Mouse (Mus musculus): Measurements from ENCODE around the gene Zbtb34. TPM values are rescaled to one million over a fixed set of nuclear protein-coding genes. Genes with fewer than 3 reads are reported as not detected.

Gene Zbtb34
- total RNA-seq, 4 experiments from 2014 or later = 6.9 to 12.1 (median 8.7) TPM

DNA sequence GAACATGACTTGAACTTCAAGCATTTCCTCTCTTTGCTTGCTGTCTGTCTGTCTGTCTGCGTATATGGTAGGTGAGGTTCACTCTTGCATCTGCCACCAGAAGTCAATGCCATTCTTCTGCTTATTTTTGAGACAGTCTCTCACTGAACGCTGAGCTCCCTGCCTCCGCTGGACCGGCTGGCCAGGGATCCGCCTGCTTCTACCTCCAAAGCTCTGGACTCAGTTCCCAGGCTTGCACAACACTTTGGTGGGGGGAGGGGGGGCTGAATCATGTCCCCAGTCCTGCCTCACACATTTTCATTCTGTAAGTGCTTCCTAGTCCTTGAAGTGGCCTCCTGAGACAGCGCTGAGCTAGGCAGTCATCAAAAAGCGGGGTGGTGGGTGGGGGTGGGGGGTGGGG, 32.0 kb downstream of the Zbtb34 start:
- DNase-seq = no peak

DNA sequence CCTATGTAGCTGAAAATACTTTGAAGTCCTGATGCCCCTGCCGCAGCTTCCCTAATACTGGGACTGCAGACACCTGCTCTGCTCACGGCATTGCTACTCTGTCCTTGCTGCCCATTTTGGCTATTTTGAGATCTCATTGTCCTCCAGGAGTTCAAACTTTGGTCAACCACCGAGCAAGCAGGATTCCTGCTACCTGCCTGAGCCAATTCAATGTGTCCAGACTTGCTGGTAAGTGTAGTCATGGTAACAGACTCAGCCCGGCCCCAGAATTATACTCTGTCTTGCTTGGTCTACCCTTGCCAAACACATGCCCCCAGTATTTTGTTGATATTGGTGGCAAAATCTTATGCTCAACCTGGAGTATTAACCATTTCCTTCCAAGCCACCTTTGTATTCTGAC, 34.1 kb downstream of the Zbtb34 start:
- no peak for DNase-seq

DNA sequence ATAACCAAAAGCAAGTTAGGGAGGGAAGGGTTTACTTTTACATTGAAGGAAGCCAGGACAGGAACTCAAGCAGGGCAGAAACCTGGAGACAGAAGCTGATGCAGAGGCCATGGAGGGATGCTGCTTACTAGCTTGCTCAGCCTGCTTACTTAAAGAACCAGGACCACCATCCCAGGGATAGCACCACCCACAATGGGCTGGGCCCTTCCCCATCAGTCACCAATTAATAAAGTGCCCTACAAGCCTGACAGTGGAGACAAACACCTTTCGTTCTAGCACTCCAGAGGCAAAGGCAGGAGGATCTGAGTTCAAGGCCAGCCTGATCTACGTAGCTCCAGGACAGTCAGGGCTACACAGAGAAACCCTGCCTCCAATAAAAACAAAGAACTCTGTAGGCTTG, 36.1 kb downstream of the Zbtb34 start:
- no peak for DNase-seq

DNA sequence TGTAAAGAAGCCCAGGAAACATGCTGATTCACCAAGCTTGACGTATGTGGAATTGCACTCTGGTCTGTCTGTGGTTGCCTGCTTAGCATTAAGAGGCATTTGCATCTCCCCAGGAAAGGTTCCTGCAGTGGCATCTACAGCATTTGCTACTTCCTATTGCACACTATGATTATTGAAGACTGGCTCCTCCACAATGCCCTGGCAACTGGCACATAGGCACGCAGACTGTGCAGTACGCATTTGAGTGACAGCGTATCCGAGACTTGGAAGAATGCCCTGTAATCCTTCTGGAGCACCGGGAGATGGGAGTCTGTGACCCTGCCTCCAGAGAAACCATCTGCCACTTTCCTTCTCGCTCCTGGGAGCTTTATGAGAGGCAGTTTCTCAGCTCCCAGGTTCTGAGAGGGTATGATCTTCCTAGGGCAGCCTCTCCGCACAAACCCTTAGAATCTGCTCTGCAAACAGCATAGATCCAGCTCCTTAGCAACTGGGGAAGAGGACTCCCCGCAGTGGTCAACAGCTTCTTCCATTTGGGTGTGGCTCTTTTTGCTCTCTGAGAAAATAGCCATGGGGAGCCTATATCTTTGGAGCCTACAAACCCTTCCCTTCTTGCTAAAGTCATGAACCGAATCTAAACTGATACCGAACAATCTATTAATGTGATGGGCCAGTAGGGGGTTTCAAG, 37.0 kb downstream of the Zbtb34 start:
- DNase-seq = no peak

DNA sequence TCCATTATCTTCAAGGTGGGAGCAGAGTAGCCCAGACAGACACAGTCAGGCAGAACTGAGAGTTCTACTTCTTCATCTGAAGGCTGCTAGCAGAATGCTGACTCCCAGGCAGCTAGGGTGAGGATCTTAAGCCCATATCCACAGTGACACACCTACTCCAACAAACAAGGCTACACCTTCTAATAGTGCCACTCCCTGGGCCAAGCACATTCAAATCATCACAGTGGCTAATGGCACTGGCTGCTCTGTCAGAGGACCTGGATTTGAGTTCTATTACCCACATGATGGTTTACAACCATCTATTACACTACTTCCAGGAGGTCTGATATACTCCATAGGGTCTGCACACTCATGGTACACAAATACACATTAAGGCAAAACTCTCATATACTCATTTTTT, 38.1 kb downstream of the Zbtb34 start:
- no peak for DNase-seq

DNA sequence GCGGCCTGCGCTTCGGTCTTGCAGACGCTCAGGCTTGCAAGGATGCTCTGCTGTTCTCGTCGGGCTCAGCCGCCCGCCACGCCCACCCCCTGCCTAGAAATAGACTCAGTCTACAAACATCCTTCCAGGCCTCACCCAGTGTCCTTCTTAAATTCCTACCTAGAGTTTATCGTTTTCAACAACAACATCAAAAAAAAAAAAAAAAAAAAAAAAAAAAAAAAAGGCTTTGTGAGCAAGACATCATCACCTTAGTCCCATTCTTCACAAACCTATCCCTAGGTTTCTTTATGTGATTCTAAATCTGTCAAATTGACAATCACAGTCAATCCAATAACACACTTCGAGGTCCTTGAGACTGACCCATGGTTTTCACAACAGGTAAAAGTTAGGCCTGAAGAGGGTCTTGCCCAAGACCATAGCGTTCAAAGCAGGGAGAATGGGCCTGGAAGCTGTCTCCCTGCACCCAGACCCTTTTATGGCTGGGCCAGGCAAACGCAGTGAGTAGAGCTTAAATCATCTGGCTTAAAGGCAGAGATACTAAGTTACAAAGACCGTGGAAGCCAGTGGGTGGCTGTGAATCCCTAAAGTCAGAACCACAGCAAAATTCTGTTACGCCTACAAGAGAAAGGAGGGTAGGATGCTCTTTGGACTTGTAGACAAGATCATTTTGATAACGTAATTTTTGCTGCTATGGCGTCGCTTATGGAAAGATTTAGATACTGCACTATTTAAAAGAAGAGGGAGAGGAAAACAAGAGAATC, 59.3 kb downstream of the Zbtb34 start:
- DNase-seq = no peak

DNA sequence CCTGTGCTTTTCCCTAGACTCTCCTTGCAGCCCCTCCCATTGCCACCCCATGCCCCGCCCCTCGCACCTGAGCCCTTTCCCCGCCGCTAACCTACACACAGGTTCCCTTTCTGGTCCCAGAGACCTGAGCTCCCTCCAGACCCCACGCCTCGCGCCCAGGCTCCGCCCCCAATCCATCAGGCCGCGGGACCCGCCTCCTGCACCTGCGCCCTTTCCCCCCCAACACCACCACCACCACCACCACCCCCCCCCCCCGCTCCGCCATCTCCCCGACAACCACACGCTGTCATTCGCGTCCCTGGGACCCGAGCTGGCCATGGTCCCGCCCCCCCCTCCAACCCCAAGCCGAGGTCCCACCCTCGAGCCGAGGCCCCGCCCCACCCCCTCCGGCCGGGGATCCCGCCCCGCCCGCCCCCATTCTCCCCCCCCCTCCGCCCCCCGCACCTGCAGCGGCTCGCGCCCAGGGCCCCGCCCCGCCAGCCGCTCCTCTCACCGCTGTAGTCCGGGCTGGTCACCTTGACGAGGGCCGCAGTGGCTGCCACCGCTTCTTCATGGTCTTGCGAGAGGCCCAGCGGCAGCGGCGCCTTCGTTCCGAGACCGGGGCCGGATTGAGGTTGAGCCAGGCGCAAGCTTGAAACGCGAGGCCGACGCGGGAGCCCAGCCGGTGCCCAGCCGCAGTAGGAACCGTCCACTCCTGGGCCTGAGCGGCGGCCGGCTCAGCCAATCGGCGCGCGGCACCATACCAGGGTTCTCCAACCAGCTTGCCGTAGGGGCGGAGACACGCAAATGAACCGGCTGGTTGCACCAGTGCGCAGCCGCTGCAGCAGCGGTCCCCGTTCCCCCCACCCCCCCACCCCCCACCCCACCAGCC, 60.1 kb downstream of the Zbtb34 start, which contains the start of gene Ralgps1:
TSS of gene Ralgps1 (minus strand) at position 710 of the 871 bp plus-strand sequence.
- peak; percentile 96 for DNase-seq

DNA sequence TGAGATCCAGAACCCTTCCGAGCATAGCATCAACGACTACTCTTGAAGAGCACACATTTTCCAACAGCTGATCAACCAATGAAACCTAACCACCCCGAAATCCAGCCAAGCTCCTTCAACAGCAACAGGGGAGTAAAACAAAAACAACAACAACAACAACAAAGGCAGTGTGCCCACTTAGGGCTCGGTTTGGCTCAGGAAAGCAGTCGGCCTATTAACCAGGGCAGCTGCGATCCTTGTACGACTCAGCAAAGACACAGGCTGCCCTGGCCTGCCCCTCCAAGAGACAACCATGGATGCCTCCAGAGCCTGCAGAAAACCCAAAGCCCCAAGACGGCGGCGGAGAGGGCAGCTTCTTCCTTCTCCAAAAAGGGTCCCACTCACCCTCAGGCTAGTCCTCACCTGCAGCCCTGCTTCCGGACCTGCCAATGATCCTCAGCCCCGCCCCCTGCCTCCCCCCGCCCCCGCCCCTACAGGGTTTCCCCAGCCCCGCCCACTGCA, 60.8 kb downstream of the Zbtb34 start:
- DNase-seq = no peak

DNA sequence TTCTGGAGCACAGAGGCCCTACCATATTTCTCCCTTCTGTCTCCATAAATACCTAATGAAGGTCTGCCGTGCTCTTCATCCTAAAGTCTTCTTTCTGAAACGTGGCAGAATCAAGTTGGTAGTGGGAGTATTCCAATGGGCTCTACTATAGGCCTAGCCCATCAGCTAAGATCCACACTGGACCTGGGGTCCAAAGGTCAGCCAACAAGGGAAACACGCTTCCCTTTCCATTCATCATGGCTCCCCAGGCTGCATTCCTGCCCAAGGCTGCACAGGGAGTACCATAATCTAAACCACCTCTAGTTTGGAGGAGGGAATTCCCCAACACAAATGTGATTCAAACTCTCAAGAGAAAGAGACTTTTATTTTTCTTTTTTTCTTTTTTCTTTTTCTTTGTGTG, 61.7 kb downstream of the Zbtb34 start:
- DNase-seq = no peak

DNA sequence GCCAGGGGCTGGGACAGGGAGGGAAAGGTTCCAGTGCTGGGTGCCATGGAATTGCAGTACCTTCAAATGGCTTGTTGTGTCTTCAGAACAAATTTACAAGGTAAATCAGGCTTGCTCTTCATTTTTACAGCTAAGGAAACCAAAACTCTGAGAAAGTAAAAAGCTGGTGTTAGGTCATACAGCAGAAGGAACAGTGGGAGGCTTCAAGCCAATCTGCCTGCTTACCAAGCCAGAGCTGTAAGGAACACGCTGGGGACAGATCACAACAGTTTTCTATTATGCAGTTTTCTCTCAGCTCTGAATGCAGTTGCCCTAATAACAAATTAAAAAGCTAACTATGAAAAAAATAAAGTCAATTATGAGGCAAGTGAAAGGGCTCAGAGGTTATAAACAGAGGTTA, 62.6 kb downstream of the Zbtb34 start:
- DNase-seq = no peak

DNA sequence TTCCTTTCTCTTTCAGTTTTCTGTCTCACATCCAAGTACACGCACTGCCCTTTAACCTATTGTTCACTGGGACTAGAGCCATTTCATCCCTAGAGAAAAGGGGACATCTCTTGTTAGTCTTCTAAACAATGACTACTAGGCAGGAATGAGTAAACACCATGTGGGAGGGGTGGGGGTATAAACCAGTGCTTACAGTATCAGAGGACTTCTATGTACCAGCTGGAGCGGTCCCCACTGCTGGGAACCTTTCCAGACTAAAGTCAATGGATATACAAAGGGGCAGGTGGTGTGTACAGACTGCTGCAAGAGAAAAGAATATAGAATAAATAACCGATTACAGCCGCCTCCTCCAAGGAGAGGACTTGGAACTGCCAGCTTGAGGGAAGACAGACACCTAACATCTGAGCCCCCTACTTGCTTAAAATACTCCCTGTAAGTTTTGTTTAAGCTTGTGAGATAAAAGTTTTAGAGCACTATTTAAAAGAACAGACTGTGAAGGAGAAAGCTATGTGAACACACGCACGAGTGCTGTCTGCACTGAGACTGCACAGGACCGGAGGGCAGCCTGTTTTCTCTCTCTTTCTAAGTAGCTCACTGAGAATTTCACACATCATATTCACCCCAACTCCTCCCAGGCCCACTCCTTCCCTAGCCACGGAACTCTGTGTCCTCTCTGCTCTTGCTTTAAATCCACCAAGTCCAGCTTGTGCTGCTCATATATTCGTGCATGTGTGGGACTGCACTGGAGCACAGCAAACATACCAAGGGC, 65.2 kb downstream of the Zbtb34 start:
- DNase-seq = no peak

DNA sequence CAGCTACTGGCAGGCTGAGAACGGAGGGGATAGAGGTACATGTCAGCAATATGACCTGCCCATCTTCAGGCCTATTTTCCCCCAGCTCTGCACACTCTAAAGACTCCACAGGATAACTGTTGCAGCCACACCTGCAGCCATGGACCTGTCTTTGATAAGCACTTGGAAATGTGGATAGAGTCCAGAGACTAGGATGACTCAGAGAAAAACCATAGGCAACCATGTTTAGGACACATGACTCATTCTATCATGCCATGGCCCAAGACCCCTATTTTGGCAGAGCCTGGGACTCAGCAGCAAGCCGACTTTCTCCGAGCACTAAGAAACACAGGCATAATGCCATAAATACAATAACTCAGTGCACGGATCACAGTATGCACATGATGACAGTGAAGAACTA, 66.5 kb downstream of the Zbtb34 start:
- DNase-seq = no peak

DNA sequence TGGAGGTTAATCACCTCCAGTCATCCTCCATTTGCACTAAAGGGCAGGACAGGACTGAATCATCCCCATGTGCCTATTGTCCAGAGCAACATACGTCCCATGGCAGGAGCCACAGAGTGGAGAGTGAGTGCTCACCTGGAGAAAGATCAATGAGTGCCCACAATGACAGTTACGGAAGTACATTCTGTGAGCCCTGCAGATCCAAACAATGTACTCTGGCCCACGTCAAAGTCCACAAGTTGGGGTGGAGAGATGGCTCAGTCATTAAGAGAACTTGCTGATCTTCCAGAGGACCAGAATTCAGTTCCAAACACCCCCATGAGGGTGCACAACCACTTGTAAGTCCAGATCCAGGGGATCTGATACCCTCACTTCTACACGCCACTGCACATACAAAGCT, 67.2 kb downstream of the Zbtb34 start:
- no peak for DNase-seq

DNA sequence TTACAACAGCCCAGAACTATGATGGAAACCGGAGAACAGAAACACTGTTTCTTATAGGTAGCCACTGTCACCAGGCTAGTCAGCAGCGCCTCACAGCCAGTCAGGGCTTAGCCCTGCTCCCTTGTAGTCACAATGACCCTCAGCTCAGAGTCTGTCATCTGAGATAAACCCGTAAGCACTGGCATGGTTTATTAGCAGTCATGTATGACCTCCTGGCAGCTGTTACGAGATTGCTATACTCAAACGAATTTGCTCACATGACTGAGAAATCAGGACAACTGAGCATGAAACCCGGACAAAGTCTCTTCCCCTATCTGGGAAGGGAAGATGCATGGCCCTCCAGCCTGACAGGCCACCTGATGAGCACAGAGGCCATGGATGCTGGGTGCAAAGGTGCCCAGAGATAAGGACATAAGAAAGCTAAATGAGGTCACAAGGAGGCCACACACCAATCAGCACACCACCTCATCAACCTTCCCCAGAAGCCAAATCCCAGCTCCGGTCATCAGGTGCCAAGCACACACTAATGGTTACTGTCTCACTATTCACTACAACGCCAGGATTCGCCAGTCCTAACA, 69.9 kb downstream of the Zbtb34 start:
- no peak for DNase-seq

DNA sequence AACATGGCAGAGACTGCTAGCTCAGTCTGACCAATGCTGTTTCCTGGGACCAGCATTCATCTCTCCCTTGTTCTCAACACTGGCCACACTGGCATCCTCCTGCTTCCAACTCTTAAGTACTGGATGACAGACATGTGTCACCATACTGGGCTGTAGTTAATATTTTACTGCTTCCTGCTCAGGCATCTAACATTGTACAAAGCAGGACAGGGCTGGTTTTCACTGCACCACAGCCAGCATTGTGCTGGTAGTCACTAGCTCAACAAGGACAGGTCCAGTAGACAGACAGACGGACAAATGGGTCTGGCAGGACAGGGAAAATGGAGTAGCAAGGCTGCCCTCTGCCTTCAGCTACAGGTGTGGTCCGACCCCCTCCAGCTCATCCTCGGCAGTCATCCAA, 70.6 kb downstream of the Zbtb34 start:
- no peak for DNase-seq

DNA sequence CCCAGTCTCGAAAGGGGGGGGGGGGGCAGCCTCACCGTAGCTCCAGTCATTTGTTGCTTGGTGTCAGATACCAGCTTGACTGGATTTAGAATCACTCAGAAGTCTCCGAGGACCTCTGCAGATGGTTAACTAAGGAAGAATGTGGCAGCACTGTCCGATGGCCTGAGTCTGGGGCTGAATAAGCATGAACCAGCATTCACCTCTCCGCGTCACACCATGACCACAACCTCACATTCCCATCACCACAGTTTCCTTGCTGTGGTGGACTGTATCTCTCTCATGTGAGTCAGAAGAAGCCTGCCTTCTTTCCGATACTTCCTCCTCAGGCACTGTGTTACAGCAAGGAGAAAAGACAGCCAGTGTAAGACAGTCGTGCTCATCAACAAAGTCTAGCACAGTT, 71.9 kb downstream of the Zbtb34 start:
- DNase-seq = no peak

DNA sequence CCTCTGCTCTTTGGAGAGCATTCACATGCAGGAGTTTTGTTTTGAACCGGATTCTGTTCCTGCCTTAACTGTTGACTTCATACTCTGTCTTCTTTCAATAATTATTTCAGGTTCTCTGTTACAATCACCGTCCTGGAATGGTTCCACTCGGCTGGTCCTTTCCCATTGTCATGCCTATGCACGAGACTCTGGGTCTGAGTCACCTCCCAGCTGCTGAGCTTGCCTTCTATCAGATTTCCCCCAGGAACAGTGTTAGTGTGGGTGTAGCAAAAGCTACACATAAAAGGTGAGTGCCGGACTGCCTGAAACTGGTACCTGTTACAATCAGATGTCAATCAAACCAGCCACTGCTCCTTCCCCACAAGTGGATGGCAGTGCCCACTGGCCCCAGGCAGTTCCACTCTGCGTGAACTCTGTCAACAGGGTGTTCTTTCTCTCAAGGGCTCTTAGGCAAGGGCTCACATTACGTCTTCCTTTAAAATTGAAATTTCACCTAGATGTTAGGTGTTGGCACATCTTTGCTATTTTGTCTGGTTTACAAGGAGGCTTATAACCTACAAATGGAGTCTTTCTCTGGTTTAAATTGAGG, 73.8 kb downstream of the Zbtb34 start:
- DNase-seq = no peak
